Comparison of ENCODE assay signal across 9 mouse cellular contexts in genomic region chr6:25690284-25690605, GRCm38 (mm10). TPM values are rescaled to one million over a fixed set of nuclear protein-coding genes. Genes with fewer than 3 reads are reported as not detected.
DNase-seq lines count a peak whose midpoint lies in the region; ATAC-seq and TF ChIP-seq lines count a peak whose summit lies in the region.
"Had no signal": no experiment of that assay in that cellular context is flagged by ENCODE, and none has a peak within 500 bp of the region (broad histone marks: within the 10 kb centered on the region; RNA-seq: fewer than 3 reads in every experiment).

No protein-coding gene starts in this region.

- peaks cover 15% of the 10 kb centered on the region for H3K27me3 ChIP-seq in embryonic facial prominence, embryonic 14.5 days (replicated peaks; ENCODE audit: control insufficient read depth, insufficient read depth, low read length)
- H3K27me3 ChIP-seq in intestine, embryonic 15.5 days (replicated peaks) = peaks cover 14% of the 10 kb centered on the region
- peaks cover 26% of the 10 kb centered on the region for H3K27me3 ChIP-seq in liver, embryonic 14.5 days (ENCODE audit: control insufficient read depth, insufficient read depth, low read length)
- H3K27me3 ChIP-seq in small intestine, adult 2 months (ENCODE audit: control insufficient read depth, insufficient read depth, low read length) = 0 out of 2 replicates have a peak, but pooled peaks cover 5% of the 10 kb centered on the region

- peak; percentile 71 for ATAC-seq in frontal cortex, adult (ENCODE audit: low TSS enrichment)
- ATAC-seq in embryonic facial prominence, embryonic 14.5 days (ENCODE audit: low read depth) = peak; percentile 70
- peak; percentile 52; the same call in 1 of the 2 replicates for ATAC-seq in intestine, embryonic 15.5 days
- ATAC-seq in liver, embryonic 14.5 days (ENCODE audit: insufficient read depth) = 0 out of 2 replicates have a peak, but pooled peaks have one; percentile 13

- peak overlapping the region; percentile 95 for H3K4me2 ChIP-seq in embryonic facial prominence, embryonic 14.5 days (ENCODE audit: low read depth, low read length)
- H3K4me2 ChIP-seq in intestine, embryonic 15.5 days (replicated peaks) = peak overlapping the region; percentile 99
- H3K4me2 ChIP-seq in liver, embryonic 14.5 days (ENCODE audit: low read depth) = peak overlapping the region; percentile 44

- no peak for TF ChIP-seq POLR2A in small intestine, adult 2 months (IDR thresholded peaks at IDR 0.05; ENCODE audit: low read depth, low read length)

- peak overlapping the region; percentile 54 for H3K4me3 ChIP-seq in embryonic facial prominence, embryonic 14.5 days (ENCODE audit: low read depth, low read length)
- H3K4me3 ChIP-seq in intestine, embryonic 15.5 days (replicated peaks) = peak overlapping the region; percentile 53
- peak overlapping the region; percentile 37 to 46 for H3K4me3 ChIP-seq in liver, embryonic 14.5 days (ENCODE audit: insufficient read depth in 1 of 2, low read depth in 2 of 2, low read length in 2 of 2)
- peak overlapping the region; percentile 33; the same call in 1 of the 2 replicates for H3K4me3 ChIP-seq in small intestine, adult 2 months (ENCODE audit: low read depth, low read length)

- no peak for TF ChIP-seq EP300 in liver, embryonic 14.5 days (IDR thresholded peaks at IDR 0.05; ENCODE audit: low read depth)

- no peak for DNase-seq in frontal cortex, postnatal 36 days (ENCODE audit: low spot score in 2 of 2)
- DNase-seq in NIH3T3 (ENCODE audit: low read depth) = peak; percentile 13
- DNase-seq in embryonic facial prominence, embryonic 14.5 days (ENCODE audit: low spot score) = peak; percentile 77
- no peak for DNase-seq in liver, embryonic 14.5 days (ENCODE audit: low read depth in 3 of 3, low spot score in 3 of 3)
- no peak for DNase-seq in urinary bladder, postnatal 25 days (ENCODE audit: low spot score)

- TF ChIP-seq CTCF in liver, embryonic 14.5 days (IDR thresholded peaks at IDR 0.05; ENCODE audit: low read depth) = no peak
- TF ChIP-seq CTCF in small intestine, adult 2 months (IDR thresholded peaks at IDR 0.05; ENCODE audit: extremely low read depth, insufficient read length, insufficient replicate concordance, low read depth, low read length) = no peak

- no peaks in the 10 kb centered on the region for H3K9me3 ChIP-seq in embryonic facial prominence, embryonic 14.5 days (ENCODE audit: control insufficient read depth, low read length)
- H3K9me3 ChIP-seq in intestine, embryonic 15.5 days = no peaks in the 10 kb centered on the region
- no peaks in the 10 kb centered on the region for H3K9me3 ChIP-seq in liver, embryonic 14.5 days (ENCODE audit: control insufficient read depth, low read length)

- H3K36me3 ChIP-seq in embryonic facial prominence, embryonic 14.5 days (ENCODE audit: control insufficient read depth, insufficient read depth, low read length) = no peaks in the 10 kb centered on the region
- H3K36me3 ChIP-seq in intestine, embryonic 15.5 days = no peaks in the 10 kb centered on the region
- no peaks in the 10 kb centered on the region for H3K36me3 ChIP-seq in liver, embryonic 14.5 days (replicated peaks; ENCODE audit: control insufficient read depth, insufficient read depth, low read depth)
- H3K36me3 ChIP-seq in small intestine, adult 2 months (ENCODE audit: control insufficient read depth, insufficient read depth, low read length) = no peaks in the 10 kb centered on the region

- H3K27ac ChIP-seq in embryonic facial prominence, embryonic 14.5 days (replicated peaks; ENCODE audit: low read depth, low read length) = 0 out of 2 replicates have a peak overlapping the region, but pooled peaks have one; percentile 39
- H3K27ac ChIP-seq in intestine, embryonic 15.5 days = no peak overlapping the region
- H3K27ac ChIP-seq in liver, embryonic 14.5 days = no peak overlapping the region
- no peak overlapping the region for H3K27ac ChIP-seq in small intestine, adult 2 months (ENCODE audit: insufficient read depth, low read depth, low read length)

- WGBS in embryonic facial prominence, embryonic 14.5 days = under 1% methylated on average over 5 of the region's 5 CpGs
- WGBS in intestine, embryonic 15.5 days = 4% methylated on average over 5 of the region's 5 CpGs
- 3% methylated on average over 5 of the region's 5 CpGs for WGBS in liver, embryonic 14.5 days (ENCODE audit: insufficient replicate concordance)
- 4% methylated on average over 5 of the region's 5 CpGs for WGBS in small intestine, adult 2 months

- peaks cover 13% of the 10 kb centered on the region; the same call in 1 of the 2 replicates for H3K4me1 ChIP-seq in embryonic facial prominence, embryonic 14.5 days (ENCODE audit: control insufficient read depth, insufficient read depth, low read length)
- H3K4me1 ChIP-seq in intestine, embryonic 15.5 days (replicated peaks) = peaks cover 6% of the 10 kb centered on the region
- H3K4me1 ChIP-seq in liver, embryonic 14.5 days (replicated peaks; ENCODE audit: control insufficient read depth in 2 of 2, insufficient read depth in 2 of 2, low read length in 1 of 2) = no peaks in the 10 kb centered on the region
- no peaks in the 10 kb centered on the region for H3K4me1 ChIP-seq in small intestine, adult 2 months (ENCODE audit: control insufficient read depth, insufficient read depth, insufficient read length, low read length)

- peak overlapping the region; percentile 62 for H3K9ac ChIP-seq in embryonic facial prominence, embryonic 14.5 days (ENCODE audit: low read depth, low read length)
- peak overlapping the region; percentile 48 for H3K9ac ChIP-seq in intestine, embryonic 15.5 days
- no peak overlapping the region for H3K9ac ChIP-seq in liver, embryonic 14.5 days (replicated peaks)

RNA-seq across cellular contexts. Expression of gene Gpr37, which starts 0.3 kb away (rescaled TPM):
- polyA plus RNA-seq in embryonic facial prominence, embryonic 14.5 days (2014; fragmentation: Nextera tagmentation; extraction: Ambion mirVana) = 3.7 and 4.0 TPM in 2 replicates
- polyA plus RNA-seq in intestine, embryonic 15.5 days (2015; fragmentation: Nextera tagmentation; extraction: Ambion mirVana) = 0.50 and 0.59 TPM in 2 replicates
- 0.02 TPM in 2 replicates for polyA plus RNA-seq in liver, embryonic 14.5 days (2012; rRNA removed)
- polyA plus RNA-seq in liver, embryonic 14.5 days (2014; fragmentation: Nextera tagmentation; extraction: Ambion mirVana) = 0.03 and 0.04 TPM in 2 replicates
- 0.05 TPM in 1 of 2 replicates, not detected in the other for polyA plus RNA-seq in small intestine, adult 2 months (2012; rRNA removed)
- polyA plus RNA-seq: gonadal fat pad, adult 2 months had no signal

Comparison
In these comparisons a context has a peak if more than half of its experiments do, and no peak if none do; other contexts are left out.
1. ATAC-seq: peak in every context shown above with its lines; median percentile 71 in frontal cortex, adult; 70 in embryonic facial prominence, embryonic 14.5 days; 52 in intestine, embryonic 15.5 days; 13 in liver, embryonic 14.5 days.
2. DNase-seq: peak in NIH3T3 (single experiment) and embryonic facial prominence, embryonic 14.5 days (single experiment); none in frontal cortex, postnatal 36 days (0 of 2), liver, embryonic 14.5 days (0 of 3) and urinary bladder, postnatal 25 days (single experiment).
3. H3K4me2 ChIP-seq: peak in every context shown above with its lines; median percentile 99 in intestine, embryonic 15.5 days; 95 in embryonic facial prominence, embryonic 14.5 days; 44 in liver, embryonic 14.5 days.
4. Peak in every context shown above with its lines, with median percentiles within 50 percentile points of each other: H3K4me3 ChIP-seq.